Mouse (Mus musculus) hindbrain, embryonic 10.5 days (tissue): ENCODE data around the gene Usp25. TPM values are rescaled to one million over a fixed set of nuclear protein-coding genes. Genes with fewer than 3 reads are reported as not detected.

Experiments
- DNase-seq: peaks from one replicate; pipeline ENCODE4 v3.0.0-alpha.2; 2017; ENCODE audit warnings: low spot score
- H3K27ac ChIP-seq: fragments of 300-500 bp; sonication (generic); 2 replicates; pipeline ENCODE4 v1.5.1; 2016; ENCODE audit warnings: mild to moderate bottlenecking, moderate library complexity
- H3K27me3 ChIP-seq: fragments of 300-500 bp; sonication (generic); 2 replicates; pipeline ENCODE4 v1.6.1; 2016; ENCODE audit warnings: mild to moderate bottlenecking; ENCODE audit not compliant: poor library complexity, insufficient read depth, severe bottlenecking
- H3K36me3 ChIP-seq: fragments of 300-500 bp; sonication (generic); 2 replicates; pipeline ENCODE4 v1.6.1; 2016; ENCODE audit warnings: mild to moderate bottlenecking, moderate library complexity
- H3K4me1 ChIP-seq: fragments of 300-500 bp; sonication (generic); replicated peaks from 2 replicates; pipeline ENCODE4 v1.6.1; 2016; ENCODE audit warnings: mild to moderate bottlenecking
- H3K4me3 ChIP-seq: fragments of 300-500 bp; sonication (generic); 2 replicates; pipeline ENCODE4 v1.5.1; 2016; ENCODE audit warnings: mild to moderate bottlenecking, moderate library complexity
- H3K9me3 ChIP-seq: fragments of 300-500 bp; sonication (generic); 2 replicates; pipeline ENCODE4 v1.6.1; 2016; ENCODE audit warnings: mild to moderate bottlenecking, moderate library complexity
- WGBS: fragments of 180-500 bp; shearing (Covaris S2); methylation state at CpG from one replicate; pipeline ENCODE4 v1.1.7; 2016; 5-methylcytosine and 5-hydroxymethylcytosine counted together
- polyA plus RNA-seq: library from polyadenylated mRNA; unstranded; fragments of >200 nt; fragmentation: Nextera tagmentation; extraction: Ambion mirVana; gene quantifications from 2 replicates; pipeline ENCODE4 v1.2.1, GENCODE M21; 2016

Usp25 gene
- polyA plus RNA-seq, 1 experiment from 2014 or later = 15.1 TPM

- WGBS = 94% methylated on average over 5 of the region's 5 CpGs
- no peaks in the 10 kb centered on the region for H3K27me3 ChIP-seq
Observed at GRCm38 (mm10) chr16:77103637-77104264, 90.2 kb downstream of the Usp25 start.

GRCm38 (mm10) chr16:77111268-77111667 lies 97.8 kb downstream of the Usp25 start:
- Histone ChIP-seq H3K27ac (no peak overlapping the region), H3K36me3 (peaks cover 56% of the 10 kb centered on the region), H3K9me3 (no peaks in the 10 kb centered on the region), H3K4me3 (no peak overlapping the region), H3K27me3 (no peaks in the 10 kb centered on the region), H3K4me1 (no peaks in the 10 kb centered on the region)
- no peak for DNase-seq
- 81% methylated on average over 1 of the region's 1 CpGs for WGBS

More at GRCm38 (mm10) chr16:77103637-77104264, 90.2 kb downstream of the Usp25 start:
- Histone ChIP-seq H3K4me3 (no peak overlapping the region), H3K9me3 (no peaks in the 10 kb centered on the region), H3K36me3 (peaks cover 13% of the 10 kb centered on the region), H3K4me1 (peaks cover 3% of the 10 kb centered on the region; the same call in 1 of the 2 replicates), H3K27ac (no peak overlapping the region)
- DNase-seq = no peak

- 66% methylated on average over 1 of the region's 1 CpGs for WGBS
Observed at GRCm38 (mm10) chr16:77125908-77126307, 112.4 kb downstream of the Usp25 start.

GRCm38 (mm10) chr16:77128683-77129082 lies 115.2 kb downstream of the Usp25 start:
- Histone ChIP-seq H3K4me3 (no peak overlapping the region), H3K4me1 (no peaks in the 10 kb centered on the region), H3K27ac (no peak overlapping the region), H3K36me3 (no peaks in the 10 kb centered on the region), H3K9me3 (no peaks in the 10 kb centered on the region), H3K27me3 (no peaks in the 10 kb centered on the region)
- no peak for DNase-seq
- WGBS = 49% methylated on average over 5 of the region's 5 CpGs

More at GRCm38 (mm10) chr16:77125908-77126307, 112.4 kb downstream of the Usp25 start:
- Histone ChIP-seq H3K4me1 (no peaks in the 10 kb centered on the region), H3K36me3 (0 out of 2 replicates have a peak, but pooled peaks cover 4% of the 10 kb centered on the region), H3K27ac (no peak overlapping the region), H3K27me3 (no peaks in the 10 kb centered on the region), H3K9me3 (no peaks in the 10 kb centered on the region), H3K4me3 (no peak overlapping the region)
- no peak for DNase-seq

DNA sequence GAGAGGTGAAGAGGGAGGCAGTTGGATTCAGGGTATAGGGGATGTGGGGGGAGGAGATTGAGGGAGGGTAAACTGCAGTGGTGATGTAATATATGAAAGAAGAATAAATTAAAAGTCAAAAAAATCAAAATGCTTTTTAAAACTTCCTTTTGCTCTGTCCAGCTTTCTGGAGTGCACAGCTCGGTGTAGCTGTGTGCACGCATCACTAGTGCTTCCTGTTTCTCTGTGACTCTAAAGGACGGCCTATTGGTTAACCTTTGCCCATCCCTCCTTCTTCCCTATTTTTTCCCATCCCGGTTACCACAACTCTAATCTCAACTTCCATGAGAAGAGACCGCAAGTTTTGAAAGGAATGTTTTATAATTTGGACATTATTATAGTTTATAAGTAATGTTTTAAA lies 119.5 kb downstream of the Usp25 start:
- H3K4me1 ChIP-seq = no peaks in the 10 kb centered on the region
- H3K27ac ChIP-seq = no peak overlapping the region
- no peaks in the 10 kb centered on the region for H3K9me3 ChIP-seq
- H3K36me3 ChIP-seq = no peaks in the 10 kb centered on the region
- WGBS = 94% methylated on average over 5 of the region's 5 CpGs
- DNase-seq = no peak
- H3K27me3 ChIP-seq = no peaks in the 10 kb centered on the region
- H3K4me3 ChIP-seq = no peak overlapping the region

DNA sequence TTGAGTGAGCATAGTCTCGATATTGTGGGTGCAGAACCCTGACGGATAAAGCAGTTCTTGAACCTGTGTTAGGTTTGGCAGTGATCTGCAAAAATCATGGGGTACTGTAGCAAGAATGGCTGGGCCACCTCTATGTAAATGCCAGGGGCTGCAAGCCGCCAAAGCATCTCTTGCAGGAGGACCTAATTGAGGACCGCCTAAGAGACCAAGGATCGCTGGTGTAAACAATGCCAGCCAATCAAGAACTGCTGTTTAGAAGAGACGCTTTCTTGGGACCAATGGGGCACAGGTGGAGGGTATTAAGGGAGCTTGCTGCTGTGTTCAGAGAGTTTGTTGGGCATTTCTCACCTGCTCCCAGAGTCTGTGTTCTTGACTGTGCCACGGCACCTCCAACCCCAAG lies 127.1 kb downstream of the Usp25 start:
- Histone ChIP-seq H3K9me3 (no peaks in the 10 kb centered on the region), H3K4me3 (no peak overlapping the region), H3K4me1 (no peaks in the 10 kb centered on the region), H3K27me3 (no peaks in the 10 kb centered on the region), H3K36me3 (no peaks in the 10 kb centered on the region), H3K27ac (no peak overlapping the region)
- WGBS = 89% methylated on average over 7 of the region's 7 CpGs
- DNase-seq = no peak

- Histone ChIP-seq H3K4me3 (no peak overlapping the region), H3K4me1 (no peaks in the 10 kb centered on the region), H3K27ac (no peak overlapping the region), H3K9me3 (no peaks in the 10 kb centered on the region), H3K36me3 (no peaks in the 10 kb centered on the region), H3K27me3 (no peaks in the 10 kb centered on the region)
- DNase-seq = no peak
- WGBS = 97% methylated on average over 5 of the region's 5 CpGs
Observed at GRCm38 (mm10) chr16:77146801-77147200, 133.3 kb downstream of the Usp25 start.

GRCm38 (mm10) chr16:77150338-77150737 lies 136.8 kb downstream of the Usp25 start:
- no peaks in the 10 kb centered on the region for H3K27me3 ChIP-seq
- H3K27ac ChIP-seq = no peak overlapping the region
- H3K4me3 ChIP-seq = no peak overlapping the region
- WGBS = 70% methylated on average over 8 of the region's 8 CpGs
- DNase-seq = no peak
- no peaks in the 10 kb centered on the region for H3K4me1 ChIP-seq
- no peaks in the 10 kb centered on the region for H3K9me3 ChIP-seq
- no peaks in the 10 kb centered on the region for H3K36me3 ChIP-seq

- Histone ChIP-seq H3K4me1 (no peaks in the 10 kb centered on the region), H3K27me3 (no peaks in the 10 kb centered on the region)
- WGBS = 91% methylated on average over 4 of the region's 4 CpGs
Observed at GRCm38 (mm10) chr16:77150884-77151283, 137.4 kb downstream of the Usp25 start.

GRCm38 (mm10) chr16:77152288-77152687 lies 138.8 kb downstream of the Usp25 start:
- Histone ChIP-seq H3K36me3 (no peaks in the 10 kb centered on the region), H3K4me1 (no peaks in the 10 kb centered on the region), H3K27ac (no peak overlapping the region), H3K9me3 (no peaks in the 10 kb centered on the region), H3K4me3 (no peak overlapping the region), H3K27me3 (no peaks in the 10 kb centered on the region)
- DNase-seq = no peak
- 92% methylated on average over 1 of the region's 1 CpGs for WGBS

More at GRCm38 (mm10) chr16:77150884-77151283, 137.4 kb downstream of the Usp25 start:
- Histone ChIP-seq H3K36me3 (no peaks in the 10 kb centered on the region), H3K27ac (no peak overlapping the region), H3K4me3 (no peak overlapping the region), H3K9me3 (no peaks in the 10 kb centered on the region)
- DNase-seq = no peak

GRCm38 (mm10) chr16:77153216-77153715 lies 139.8 kb downstream of the Usp25 start:
- Histone ChIP-seq H3K4me1 (no peaks in the 10 kb centered on the region), H3K4me3 (no peak overlapping the region), H3K27me3 (no peaks in the 10 kb centered on the region), H3K36me3 (no peaks in the 10 kb centered on the region), H3K9me3 (no peaks in the 10 kb centered on the region), H3K27ac (no peak overlapping the region)
- 71% methylated on average over 1 of the region's 1 CpGs for WGBS
- no peak for DNase-seq

DNA sequence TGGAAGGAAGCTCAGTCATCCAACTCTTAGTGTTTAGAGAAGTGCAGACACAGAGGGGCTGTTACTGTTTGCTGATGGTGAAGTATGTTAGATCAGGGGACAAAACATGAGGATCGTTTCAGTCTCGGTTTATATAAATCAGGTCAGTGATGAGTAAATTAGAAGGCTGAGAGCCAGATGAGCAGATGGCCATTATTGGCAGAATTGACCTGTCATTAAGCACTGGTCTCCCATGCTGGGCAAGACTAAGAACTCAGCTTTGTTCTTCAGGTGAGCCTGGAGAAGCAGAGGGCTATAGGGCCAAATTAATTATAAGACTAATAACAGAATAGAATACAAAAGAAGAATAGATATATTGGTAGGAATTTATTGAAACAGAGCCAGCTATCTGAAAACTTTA lies 140.3 kb downstream of the Usp25 start:
- no peaks in the 10 kb centered on the region for H3K36me3 ChIP-seq
- no peak overlapping the region for H3K4me3 ChIP-seq
- WGBS = 93% methylated on average over 2 of the region's 2 CpGs

GRCm38 (mm10) chr16:77154831-77155230 lies 141.3 kb downstream of the Usp25 start:
- Histone ChIP-seq H3K4me1 (no peaks in the 10 kb centered on the region), H3K27ac (no peak overlapping the region)
- WGBS = 93% methylated on average over 1 of the region's 1 CpGs

More for the DNA sequence above, 140.3 kb downstream of the Usp25 start:
- H3K4me1 ChIP-seq = no peaks in the 10 kb centered on the region
- no peaks in the 10 kb centered on the region for H3K9me3 ChIP-seq
- no peaks in the 10 kb centered on the region for H3K27me3 ChIP-seq
- no peak for DNase-seq
- H3K27ac ChIP-seq = no peak overlapping the region

More at GRCm38 (mm10) chr16:77154831-77155230, 141.3 kb downstream of the Usp25 start:
- Histone ChIP-seq H3K27me3 (no peaks in the 10 kb centered on the region), H3K9me3 (no peaks in the 10 kb centered on the region), H3K36me3 (no peaks in the 10 kb centered on the region), H3K4me3 (no peak overlapping the region)
- DNase-seq = no peak
